Mouse (Mus musculus): ENCODE measurements around the gene Lsmem1.

DNA sequence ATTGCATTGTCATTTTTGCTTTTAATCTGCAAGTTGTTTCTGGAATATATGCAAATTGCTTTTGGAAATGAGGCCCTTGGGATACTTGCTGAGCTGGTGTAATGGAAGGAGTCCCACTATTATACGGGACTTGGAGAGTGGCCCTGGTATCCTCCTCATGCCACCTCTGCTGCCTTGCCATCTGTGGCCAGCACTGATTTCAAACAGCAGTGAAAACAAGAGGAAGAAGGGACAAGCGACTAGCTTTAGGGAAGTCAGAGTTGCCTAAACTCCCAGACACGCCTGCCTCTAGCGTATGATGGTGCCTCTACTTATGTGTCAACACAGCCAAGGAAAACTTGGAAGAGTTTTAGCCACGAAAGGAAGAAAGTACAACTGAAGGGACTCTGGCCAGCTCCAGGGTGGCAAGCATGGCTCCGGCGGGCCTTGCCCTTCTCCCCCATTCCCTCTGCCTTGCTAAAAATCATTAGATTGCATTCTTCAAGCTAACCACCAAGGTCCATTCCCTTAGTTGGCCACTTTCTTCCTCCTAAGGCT, 46.2 kb upstream of the Lsmem1 start:
- TF ChIP-seq CTCF (IDR thresholded peaks at IDR 0.05; ENCODE audit: borderline replicate concordance, extremely low read depth, insufficient read depth, insufficient read length) (no peak), POLR2A (IDR thresholded peaks at IDR 0.05; ENCODE audit: borderline replicate concordance, extremely low read depth, insufficient read depth, insufficient read length, poor library complexity, severe bottlenecking) (no peak)

All from brain, embryonic 14.5 days (tissue).